Mouse (Mus musculus): ENCODE measurements around the gene Pik3c2g.

Gene Pik3c2g

DNA sequence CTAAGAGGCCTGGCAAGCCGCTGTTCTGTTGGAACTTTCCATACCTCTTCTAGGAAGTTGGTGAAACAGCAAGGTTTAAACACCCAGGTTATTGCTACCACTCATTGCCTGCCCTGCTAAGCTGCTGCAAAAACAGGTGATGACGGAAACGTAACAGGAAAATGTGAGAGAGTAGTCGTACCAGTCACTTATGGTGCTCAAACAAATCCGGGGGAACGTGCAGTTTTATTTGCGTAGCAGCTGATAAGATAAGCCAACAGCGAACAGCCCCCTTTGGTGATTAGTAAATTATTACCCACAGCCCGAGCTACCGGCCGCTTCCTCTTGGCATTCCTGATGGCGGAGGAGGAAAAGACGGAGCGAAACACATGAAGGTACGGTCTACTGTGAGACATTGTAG, at the start of gene Pik3c2g:
Gene Pik3c2g, plus strand, starts transcription at position 330 of the 400 bp plus-strand sequence.
- DNase-seq (ENCODE audit: low spot score in 2 of 2) = no peak

DNA sequence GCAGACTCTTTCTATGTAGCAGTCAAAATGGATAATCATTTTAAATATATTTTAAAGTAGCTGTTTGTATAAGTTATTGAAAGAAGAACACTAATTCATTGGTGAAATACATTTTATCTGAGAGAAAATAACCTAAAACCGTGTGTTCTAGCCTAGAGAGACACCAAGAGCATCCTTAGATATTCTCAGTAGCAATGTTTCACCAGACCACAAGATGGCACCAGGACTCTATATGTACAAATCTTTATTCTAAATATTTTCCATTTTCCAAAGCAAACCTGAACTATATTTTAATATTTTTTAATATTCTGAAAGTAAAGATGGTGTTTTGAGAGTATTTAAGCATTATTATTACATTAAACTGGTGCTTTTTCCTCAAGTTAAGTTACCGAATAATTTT, 48.6 kb upstream of the Pik3c2g start:
- no peak for DNase-seq (ENCODE audit: low spot score in 2 of 2)

DNA sequence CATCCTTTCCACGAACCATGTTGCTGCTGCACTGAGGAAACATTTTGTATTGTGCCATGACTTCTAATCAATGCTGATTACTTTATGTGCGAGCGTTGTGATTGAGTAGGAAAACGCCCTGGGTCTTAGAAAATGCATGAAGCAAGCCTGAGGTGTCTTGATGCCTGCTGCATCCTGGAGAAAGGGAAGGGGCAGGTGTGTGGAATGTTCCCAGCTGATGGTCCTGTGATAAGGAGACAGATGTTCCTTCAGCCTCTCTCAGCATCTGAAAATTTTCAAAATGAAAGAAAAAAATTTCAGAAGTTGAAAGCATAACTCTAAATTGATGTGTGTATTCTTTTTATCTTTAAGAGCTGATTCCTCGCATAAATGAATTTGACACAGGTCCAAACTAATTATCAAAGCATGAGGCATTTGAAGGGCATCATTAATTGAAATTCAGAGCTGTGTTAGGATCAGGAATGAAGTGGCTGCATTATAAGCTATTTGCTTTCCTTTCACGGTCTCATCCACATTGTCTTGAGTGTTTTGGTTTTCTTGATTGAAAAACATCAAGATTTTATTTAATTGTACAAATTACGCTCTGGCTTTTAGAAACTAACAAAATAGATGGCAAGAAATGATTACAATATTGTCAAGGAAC, 31.4 kb upstream of the Pik3c2g start:
- no peak for DNase-seq (ENCODE audit: low spot score in 2 of 2)

GRCm38 (mm10) chr6:139569211-139569610, 17.8 kb upstream of the Pik3c2g start:
- no peak for DNase-seq (ENCODE audit: low spot score in 2 of 2)

- DNase-seq (ENCODE audit: low spot score in 2 of 2) = no peak
Measured at GRCm38 (mm10) chr6:139575854-139576253, 11.2 kb upstream of the Pik3c2g start.

GRCm38 (mm10) chr6:139576261-139577014, 10.6 kb upstream of the Pik3c2g start:
- no peak for DNase-seq (ENCODE audit: low spot score in 2 of 2)

DNA sequence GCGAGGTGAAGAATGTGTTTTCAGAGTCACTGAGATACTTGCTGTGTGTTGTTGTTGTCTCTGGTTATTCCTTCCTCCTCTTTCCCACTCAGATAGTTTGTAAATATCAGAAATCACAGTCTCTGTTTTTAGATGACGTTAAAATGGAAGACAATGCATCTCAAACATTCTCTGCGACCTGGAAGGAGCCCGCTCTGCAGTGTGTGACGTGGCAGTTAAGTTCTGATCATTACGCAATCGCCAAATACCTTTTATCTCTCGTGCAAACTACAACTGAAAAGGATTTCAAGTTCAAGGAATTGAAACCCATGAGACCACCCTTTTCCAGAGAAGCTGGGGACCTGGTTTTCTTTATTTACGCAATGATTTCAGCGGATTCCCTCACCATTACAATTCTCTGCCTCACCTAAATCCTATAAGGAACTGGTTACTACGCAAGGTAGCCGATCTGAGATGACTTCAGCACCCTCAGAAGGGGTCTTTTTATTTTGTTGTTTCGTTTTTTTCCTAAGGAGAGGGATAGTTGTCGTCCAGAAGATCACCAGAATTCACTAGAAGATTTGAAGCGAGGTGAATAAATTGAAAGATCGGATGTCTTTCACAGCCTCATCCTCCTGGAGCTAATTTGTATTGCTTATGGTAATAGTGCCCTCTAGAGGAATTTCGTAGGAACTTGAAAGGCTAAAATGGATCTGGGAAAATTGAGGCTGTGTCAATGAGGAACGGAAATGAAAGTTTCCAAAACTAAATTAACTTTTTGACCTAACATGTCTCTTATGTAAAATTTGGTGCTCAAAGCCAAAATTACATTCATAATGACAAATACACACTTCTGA, 9.8 kb upstream of the Pik3c2g start:
- DNase-seq (ENCODE audit: low spot score in 2 of 2) = no peak

DNA sequence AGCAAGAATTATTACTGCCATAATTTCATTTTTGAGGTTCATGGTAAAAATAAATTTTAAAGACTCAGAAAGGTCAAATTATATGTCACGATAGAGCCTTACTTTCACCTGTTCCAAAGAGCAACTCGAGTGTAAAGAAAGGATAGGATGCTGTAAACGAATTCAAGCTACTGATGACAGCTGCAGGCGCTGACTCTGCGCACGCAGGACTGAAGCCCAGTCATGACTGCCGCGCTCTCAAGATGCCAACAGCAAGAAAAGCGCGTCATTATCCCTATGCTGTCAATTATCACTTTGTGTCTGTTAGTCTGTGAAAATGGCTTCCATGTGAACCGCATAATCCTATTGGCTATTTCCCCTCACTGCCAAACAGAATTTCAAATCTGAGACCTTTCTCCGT, 457 bp downstream of the Pik3c2g start:
- no peak for DNase-seq (ENCODE audit: low spot score in 2 of 2)

DNA sequence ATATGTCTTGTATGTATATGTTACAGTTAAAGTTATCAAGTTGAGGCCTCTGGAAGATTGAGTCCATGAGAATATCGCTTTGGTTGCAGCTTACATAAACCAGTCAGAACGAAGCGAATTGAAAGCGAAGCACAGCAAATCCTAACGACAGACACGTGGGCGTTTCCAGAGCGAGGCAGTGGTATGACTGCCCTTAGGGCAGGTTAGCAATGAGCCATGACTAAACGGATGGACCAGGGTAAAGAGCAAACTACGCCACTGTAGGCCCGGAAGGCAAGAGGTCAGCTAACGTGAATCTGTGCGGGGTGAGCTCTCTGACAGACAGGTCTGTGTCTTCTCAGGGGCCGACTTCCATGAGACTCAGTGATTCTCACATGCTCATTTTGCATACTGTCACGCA, 1.4 kb downstream of the Pik3c2g start:
- DNase-seq (ENCODE audit: low spot score in 2 of 2) = no peak

GRCm38 (mm10) chr6:139589291-139589690, 2.3 kb downstream of the Pik3c2g start:
- peak; percentile 28 to 61 for DNase-seq (ENCODE audit: low spot score in 2 of 2)

- no peak for DNase-seq (ENCODE audit: low spot score in 2 of 2)
Measured at GRCm38 (mm10) chr6:139589854-139590253, 2.8 kb downstream of the Pik3c2g start.

- DNase-seq (ENCODE audit: low spot score in 2 of 2) = no peak
Measured at GRCm38 (mm10) chr6:139592081-139592480, 5.1 kb downstream of the Pik3c2g start.

DNA sequence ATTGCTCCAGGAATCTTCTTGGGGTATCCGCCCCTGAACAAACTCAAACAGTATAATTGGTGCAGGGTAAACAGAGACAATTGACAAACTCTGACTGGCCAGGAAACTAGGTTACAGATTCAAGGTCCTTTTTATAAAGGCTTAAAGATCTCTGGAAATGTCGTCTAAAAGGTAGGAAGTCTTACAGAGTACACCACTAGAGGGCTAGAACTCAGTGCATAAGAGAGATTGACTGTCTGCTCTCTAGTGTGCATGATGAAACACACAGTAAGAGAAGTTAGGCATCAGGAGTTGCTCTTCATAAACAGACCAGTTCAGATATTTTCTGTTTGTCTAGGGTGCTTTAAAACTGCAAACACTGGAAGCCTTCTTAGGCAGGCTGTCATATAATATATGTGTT, 9.4 kb downstream of the Pik3c2g start:
- no peak for DNase-seq (ENCODE audit: low spot score in 2 of 2)

DNA sequence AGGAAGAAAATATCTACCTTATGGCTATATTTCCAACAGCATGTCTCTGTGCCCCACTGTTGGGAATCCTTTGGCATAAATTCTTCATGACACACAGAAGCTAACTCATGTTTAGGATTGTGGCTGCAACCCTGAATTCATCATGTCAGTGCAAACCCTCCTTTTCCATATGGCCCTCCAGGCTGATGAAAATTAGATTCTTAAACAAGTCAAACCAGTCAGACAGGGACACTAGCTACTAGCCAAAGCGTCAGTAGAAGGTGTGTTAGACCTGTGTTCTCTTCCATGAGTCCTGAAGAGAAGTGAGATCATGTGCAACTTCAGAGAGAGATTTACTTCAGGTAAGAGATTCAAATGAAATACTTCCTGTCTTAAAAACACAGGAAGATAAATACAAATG, 12.2 kb downstream of the Pik3c2g start:
- no peak for DNase-seq (ENCODE audit: low spot score in 2 of 2)

DNA sequence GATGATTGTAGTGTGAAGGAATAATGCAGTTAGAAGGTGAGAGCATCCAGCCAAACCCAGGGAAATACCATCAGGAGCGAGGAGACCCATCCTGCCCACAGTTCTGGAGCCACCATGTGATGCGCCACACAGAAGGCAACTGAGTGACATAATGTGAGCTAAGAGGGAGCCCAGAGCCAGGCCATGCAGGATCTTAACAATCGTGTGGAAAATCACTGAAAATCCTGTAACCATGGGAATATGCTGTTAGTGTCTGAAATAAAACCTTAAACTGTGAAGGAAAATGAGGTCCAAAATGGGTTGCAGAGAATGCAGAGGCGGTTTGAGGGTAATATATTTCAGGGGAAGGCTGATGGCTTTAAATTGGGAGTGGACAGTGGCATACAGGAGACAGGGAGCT, 31.8 kb downstream of the Pik3c2g start:
- no peak for DNase-seq (ENCODE audit: low spot score in 2 of 2)

DNA sequence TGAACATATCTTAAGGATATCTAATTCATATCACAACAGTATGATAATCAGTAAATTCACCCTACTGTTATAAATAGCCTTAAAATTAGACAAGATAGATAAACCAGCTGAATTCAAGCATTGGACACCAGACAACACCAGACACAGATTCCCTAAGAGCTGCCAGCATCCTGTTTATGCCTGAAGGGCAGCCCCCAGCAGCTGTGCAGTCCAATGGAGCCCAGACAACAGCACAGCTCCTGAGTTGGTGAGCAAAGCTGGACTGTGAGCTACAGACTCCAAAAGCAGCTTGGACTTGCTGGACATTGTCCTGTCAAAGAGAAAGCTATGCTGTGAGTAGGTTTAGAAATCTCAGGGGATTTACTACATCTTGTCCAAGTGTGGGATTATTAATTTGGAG, 37.7 kb downstream of the Pik3c2g start:
- no peak for DNase-seq (ENCODE audit: low spot score in 2 of 2)

GRCm38 (mm10) chr6:139634561-139634960, 47.5 kb downstream of the Pik3c2g start:
- no peak for DNase-seq (ENCODE audit: low spot score in 2 of 2)

GRCm38 (mm10) chr6:139655399-139655798, 68.4 kb downstream of the Pik3c2g start:
- peak in 1 of 2 experiments; percentile 36 for DNase-seq (ENCODE audit: low spot score in 2 of 2)

GRCm38 (mm10) chr6:139662462-139662861, 75.4 kb downstream of the Pik3c2g start:
- DNase-seq (ENCODE audit: low spot score in 2 of 2) = peak in 1 of 2 experiments; percentile 40

DNA sequence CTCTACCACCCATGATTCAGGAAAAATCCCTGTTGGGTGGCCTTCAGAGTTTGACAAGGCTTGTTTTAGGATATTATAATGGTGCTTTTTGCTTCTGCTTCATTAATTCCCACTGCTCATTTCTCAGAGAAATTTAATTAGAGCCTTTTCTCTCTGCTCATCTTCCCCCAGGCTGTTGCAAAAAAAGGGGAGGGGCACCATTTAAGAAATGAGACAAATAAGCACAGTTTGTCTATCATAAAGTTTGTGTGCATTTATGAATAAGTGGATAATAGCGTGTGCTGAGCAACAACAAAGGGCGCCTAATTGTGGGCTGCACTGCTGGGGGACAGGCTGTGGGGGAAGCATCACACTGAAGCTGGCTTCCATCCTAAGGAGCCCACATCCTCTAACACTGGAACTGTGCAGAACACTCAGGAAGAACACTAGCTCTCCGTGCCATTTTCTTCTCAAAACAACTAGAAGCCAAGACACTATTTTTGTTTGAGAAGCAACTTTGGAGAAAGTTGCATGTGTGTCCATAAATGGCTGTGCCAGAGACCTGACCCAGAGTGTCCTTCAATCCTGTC, 131.5 kb downstream of the Pik3c2g start:
- no peak for DNase-seq (ENCODE audit: low spot score in 2 of 2)

GRCm38 (mm10) chr6:139719639-139720221, 132.7 kb downstream of the Pik3c2g start:
- no peak for DNase-seq (ENCODE audit: low spot score in 2 of 2)
